Mouse (Mus musculus) cerebellum, postnatal 14 days (tissue): ENCODE data around the gene Suox.
"Not testable (repeated sequence)": the region's sequence is repeated elsewhere in the genome, so short reads cannot be mapped to it uniquely, and the experiment has no call there.

ENCODE experiments used
- DNase-seq, 2 experiments: peaks; one replicate each; pipeline ENCODE4 v3.0.0; 2021; ENCODE audit warnings: mixed read lengths in 2 of 2

The Suox gene

GRCm38 (mm10) chr10:128626311-128627310 lies 47.3 kb downstream of the Suox start, which contains the start of gene Rps26:
Rps26 (minus strand) TSS chr10:128626747.
- peak; percentile 92 for DNase-seq

DNA sequence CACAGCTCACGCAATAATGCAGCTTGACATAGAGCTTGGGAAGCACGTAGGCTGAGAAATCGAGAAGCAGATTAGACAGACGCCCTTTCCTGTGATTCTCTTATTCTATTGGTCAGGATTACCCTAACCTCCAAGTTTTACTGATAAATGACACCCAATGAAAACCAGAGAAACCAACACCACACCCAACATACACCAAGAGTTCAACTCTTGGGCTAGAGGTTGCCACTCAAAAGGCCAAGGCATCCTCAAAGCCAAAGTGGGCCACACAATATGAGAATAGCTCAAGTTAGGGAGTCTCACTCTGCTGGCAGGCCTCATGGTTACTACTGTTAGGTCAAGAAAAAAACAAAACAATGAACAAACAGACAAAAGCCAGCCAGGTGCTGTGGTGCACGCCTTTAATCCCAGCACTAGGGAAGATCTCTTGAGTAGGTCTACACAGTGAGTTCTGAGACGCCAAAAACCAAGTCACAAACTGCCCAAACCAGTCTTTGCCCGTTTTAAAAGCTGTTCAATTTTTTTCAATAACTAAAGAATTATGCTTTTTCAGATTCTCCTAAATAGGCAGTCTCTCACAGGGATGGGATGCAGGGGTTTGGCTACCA lies 48.5 kb downstream of the Suox start:
- no peak for DNase-seq

GRCm38 (mm10) chr10:128623106-128623613 lies 50.7 kb downstream of the Suox start:
- DNase-seq, result not testable (repeated sequence)

- no peak for DNase-seq
Observed at GRCm38 (mm10) chr10:128622702-128623101, 51.2 kb downstream of the Suox start.

- DNase-seq, result no peak
Observed at GRCm38 (mm10) chr10:128621986-128622520, 51.8 kb downstream of the Suox start.

GRCm38 (mm10) chr10:128620241-128620640 lies 53.6 kb downstream of the Suox start:
- DNase-seq, result no peak
